In genomic region chr3:30547908-30548307, GRCm38 (mm10) we compare ENCODE assay signal across 9 mouse cellular contexts. TPM values are rescaled to one million over a fixed set of nuclear protein-coding genes. Genes with fewer than 3 reads are reported as not detected.
DNase-seq lines count a peak whose midpoint lies in the region; ATAC-seq lines count a peak whose summit lies in the region.
"Had no signal": no experiment of that assay in that cellular context is flagged by ENCODE, and none has a peak within 500 bp of the region (broad histone marks: within the 10 kb centered on the region; RNA-seq: fewer than 3 reads in every experiment).

Gene Mecom, minus strand, starts transcription at chr3:30548008.

- no peaks in the 10 kb centered on the region for H3K27me3 ChIP-seq in kidney, embryonic 15.5 days
- no peaks in the 10 kb centered on the region for H3K27me3 ChIP-seq in embryonic facial prominence, embryonic 11.5 days (ENCODE audit: control insufficient read depth, insufficient read depth, low read length)
- no peaks in the 10 kb centered on the region for H3K27me3 ChIP-seq in heart, embryonic 13.5 days (replicated peaks)
- no peaks in the 10 kb centered on the region for H3K27me3 ChIP-seq in limb, embryonic 10.5 days (ENCODE audit: low read depth, poor library complexity, severe bottlenecking)

- no peak within 1 kb of the TSS for H3K4me3 ChIP-seq in kidney, embryonic 15.5 days (replicated peaks)
- H3K4me3 ChIP-seq in embryonic facial prominence, embryonic 11.5 days (ENCODE audit: low read depth, low read length), result no peak within 1 kb of the TSS
- H3K4me3 ChIP-seq in heart, embryonic 13.5 days, result peak within 1 kb of the TSS; percentile 37
- peak within 1 kb of the TSS; percentile 16 for H3K4me3 ChIP-seq in limb, embryonic 10.5 days

- H3K4me2 ChIP-seq in kidney, embryonic 15.5 days, result peak within 1 kb of the TSS; percentile 42
- no peak within 1 kb of the TSS for H3K4me2 ChIP-seq in embryonic facial prominence, embryonic 11.5 days (ENCODE audit: low read depth, low read length)
- H3K4me2 ChIP-seq in heart, embryonic 13.5 days, result peak within 1 kb of the TSS; percentile 68

- DNase-seq in kidney, adult 18-20 months, result no peak
- no peak for DNase-seq in embryonic facial prominence, embryonic 11.5 days (ENCODE audit: low spot score)
- DNase-seq in limb, embryonic 10.5 days (ENCODE audit: low spot score), result no peak
- no peak for DNase-seq in embryo, embryonic 9.5 days (ENCODE audit: extremely low spot score)
- no peak for DNase-seq in Muller cell, postnatal 12 days (ENCODE audit: inconsistent ontology term)

- H3K9ac ChIP-seq in kidney, embryonic 15.5 days, result no peak within 1 kb of the TSS
- H3K9ac ChIP-seq in embryonic facial prominence, embryonic 11.5 days (replicated peaks; ENCODE audit: low read length), result no peak within 1 kb of the TSS
- H3K9ac ChIP-seq in heart, embryonic 13.5 days, result peak within 1 kb of the TSS; percentile 38; the same call in 1 of the 2 replicates

- no peaks in the 10 kb centered on the region for H3K9me3 ChIP-seq in kidney, embryonic 15.5 days (replicated peaks)
- H3K9me3 ChIP-seq in embryonic facial prominence, embryonic 11.5 days (replicated peaks; ENCODE audit: control insufficient read depth, low read length), result no peaks in the 10 kb centered on the region
- no peaks in the 10 kb centered on the region for H3K9me3 ChIP-seq in heart, embryonic 13.5 days
- H3K9me3 ChIP-seq in limb, embryonic 10.5 days (replicated peaks), result no peaks in the 10 kb centered on the region

- no peaks in the 10 kb centered on the region for H3K36me3 ChIP-seq in kidney, embryonic 15.5 days
- H3K36me3 ChIP-seq in embryonic facial prominence, embryonic 11.5 days (replicated peaks; ENCODE audit: control insufficient read depth, insufficient read depth, low read depth, low read length), result no peaks in the 10 kb centered on the region
- H3K36me3 ChIP-seq in heart, embryonic 13.5 days, result no peaks in the 10 kb centered on the region
- H3K36me3 ChIP-seq in limb, embryonic 10.5 days, result no peaks in the 10 kb centered on the region

- no peak for ATAC-seq in kidney, embryonic 15.5 days (replicated peaks; ENCODE audit: low FRiP score)
- no peak for ATAC-seq in embryonic facial prominence, embryonic 11.5 days (replicated peaks; ENCODE audit: insufficient number of reproducible peaks, low FRiP score, low TSS enrichment, low read depth)
- no peak for ATAC-seq in heart, embryonic 13.5 days (ENCODE audit: extremely low read depth, insufficient number of reproducible peaks, low FRiP score, low TSS enrichment)
- ATAC-seq in cerebellum, adult (ENCODE audit: insufficient number of reproducible peaks, low FRiP score, low TSS enrichment), result no peak
- ATAC-seq: forebrain, embryonic 14.5 days had no signal

- 66% methylated on average over 3 of the region's 3 CpGs for WGBS in kidney, embryonic 15.5 days
- 90% methylated on average over 3 of the region's 3 CpGs for WGBS in embryonic facial prominence, embryonic 11.5 days
- WGBS in heart, embryonic 13.5 days, result 81% methylated on average over 3 of the region's 3 CpGs
- 88% methylated on average over 3 of the region's 3 CpGs for WGBS in limb, embryonic 10.5 days

- peaks cover 16% of the 10 kb centered on the region for H3K4me1 ChIP-seq in kidney, embryonic 15.5 days
- no peaks in the 10 kb centered on the region for H3K4me1 ChIP-seq in embryonic facial prominence, embryonic 11.5 days (ENCODE audit: control insufficient read depth, insufficient read depth, low read length)
- H3K4me1 ChIP-seq in heart, embryonic 13.5 days, result peaks cover 31% of the 10 kb centered on the region
- H3K4me1 ChIP-seq in limb, embryonic 10.5 days, result peaks cover 33% of the 10 kb centered on the region

- H3K27ac ChIP-seq in kidney, embryonic 15.5 days, result no peak within 1 kb of the TSS
- no peak within 1 kb of the TSS for H3K27ac ChIP-seq in embryonic facial prominence, embryonic 11.5 days (replicated peaks; ENCODE audit: low read depth, low read length)
- H3K27ac ChIP-seq in heart, embryonic 13.5 days (replicated peaks), result peak within 1 kb of the TSS; percentile 71
- peak within 1 kb of the TSS; percentile 68 for H3K27ac ChIP-seq in limb, embryonic 10.5 days

RNA-seq across cellular contexts. Expression of gene Mecom, which starts in this region (rescaled TPM):
- 66.4 and 72.7 TPM in 2 replicates for polyA plus RNA-seq in kidney, embryonic 15.5 days (2015; fragmentation: Nextera tagmentation; extraction: Ambion mirVana)
- polyA plus RNA-seq in embryonic facial prominence, embryonic 11.5 days (2014; fragmentation: Nextera tagmentation; extraction: Ambion mirVana), result 46.3 and 48.4 TPM in 2 replicates
- 21.0 and 22.4 TPM in 2 replicates for polyA plus RNA-seq in heart, embryonic 13.5 days (2015; fragmentation: Nextera tagmentation; extraction: Ambion mirVana)
- polyA plus RNA-seq in limb, embryonic 10.5 days (2016; fragmentation: Nextera tagmentation; extraction: Ambion mirVana), result 167 and 217 TPM in 2 replicates

Comparison
In these comparisons a context has a peak if more than half of its experiments do, and no peak if none do; other contexts are left out.
1. H3K27ac ChIP-seq: peak in heart, embryonic 13.5 days (single experiment) and limb, embryonic 10.5 days (single experiment); none in kidney, embryonic 15.5 days (single experiment) and embryonic facial prominence, embryonic 11.5 days (single experiment).
2. H3K4me3 ChIP-seq: peak in heart, embryonic 13.5 days (single experiment) and limb, embryonic 10.5 days (single experiment); none in kidney, embryonic 15.5 days (single experiment) and embryonic facial prominence, embryonic 11.5 days (single experiment).